Mouse (Mus musculus): Measurements from ENCODE around the gene Rpl27a. TPM values are rescaled to one million over a fixed set of nuclear protein-coding genes. Genes with fewer than 3 reads are reported as not detected.

The Rpl27a gene
- polyA plus RNA-seq, 1 experiment: 318 TPM

- Histone ChIP-seq H3K27ac (ENCODE audit: insufficient read depth, low read length) (no peak overlapping the region), H3K4me3 (replicated peaks; ENCODE audit: insufficient read depth, low read depth, low read length) (no peak overlapping the region), H3K27me3 (ENCODE audit: control insufficient read depth, insufficient read depth, low read length) (no peaks in the 10 kb centered on the region), H3K4me1 (ENCODE audit: control insufficient read depth, insufficient read depth, low read length) (0 out of 2 replicates have a peak, but pooled peaks cover 2% of the 10 kb centered on the region)
- no peak for TF ChIP-seq POLR2A (IDR thresholded peaks at IDR 0.05; ENCODE audit: borderline replicate concordance, insufficient read depth, low read length)
- WGBS: 62% methylated on average over 4 of the region's 4 CpGs
- no peak for DNase-seq
Measured at GRCm38 (mm10) chr7:109497507-109497906, 21.4 kb upstream of the Rpl27a start.

DNA sequence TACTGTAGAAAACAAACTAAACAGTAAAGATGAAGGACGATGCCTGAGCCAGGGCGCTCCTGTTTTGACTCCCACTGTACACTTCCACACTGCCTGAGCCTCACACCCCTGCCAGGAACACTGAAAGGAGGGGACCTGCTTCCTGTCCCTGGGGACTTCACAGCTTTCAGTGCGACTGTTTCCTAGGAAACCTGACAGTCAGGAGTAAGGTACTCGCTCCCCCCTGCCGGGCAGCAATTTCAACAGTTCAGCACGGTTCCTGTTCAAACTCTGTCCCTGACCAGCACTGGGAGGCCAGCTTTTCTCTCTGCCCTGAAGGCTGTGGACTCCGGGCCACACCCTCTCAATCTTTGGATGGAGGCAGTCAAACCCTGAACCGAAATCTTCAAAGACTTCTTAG lies 11.8 kb upstream of the Rpl27a start:
- TF ChIP-seq POLR2A (IDR thresholded peaks at IDR 0.05; ENCODE audit: borderline replicate concordance, insufficient read depth, low read length): no peak
- no peak for TF ChIP-seq CTCF (IDR thresholded peaks at IDR 0.05; ENCODE audit: borderline replicate concordance, insufficient read depth, low read depth, low read length)
- H3K4me3 ChIP-seq (replicated peaks; ENCODE audit: insufficient read depth, low read depth, low read length): no peak overlapping the region
- no peaks in the 10 kb centered on the region for H3K27me3 ChIP-seq (ENCODE audit: control insufficient read depth, insufficient read depth, low read length)
- no peak overlapping the region for H3K27ac ChIP-seq (ENCODE audit: insufficient read depth, low read length)
- H3K4me1 ChIP-seq (ENCODE audit: control insufficient read depth, insufficient read depth, low read length): no peaks in the 10 kb centered on the region; the same call in 1 of the 2 replicates
- whole genome bisulfite sequencing: 18% methylated on average over 8 of the region's 8 CpGs
- DNase-seq: no peak

- 44% methylated on average over 9 of the region's 9 CpGs for WGBS
- no peak for DNase-seq
- Histone ChIP-seq H3K27me3 (ENCODE audit: control insufficient read depth, insufficient read depth, low read length) (no peaks in the 10 kb centered on the region), H3K27ac (ENCODE audit: insufficient read depth, low read length) (no peak overlapping the region), H3K4me3 (replicated peaks; ENCODE audit: insufficient read depth, low read depth, low read length) (no peak overlapping the region), H3K4me1 (ENCODE audit: control insufficient read depth, insufficient read depth, low read length) (no peaks in the 10 kb centered on the region; the same call in 1 of the 2 replicates)
- TF ChIP-seq CTCF (IDR thresholded peaks at IDR 0.05; ENCODE audit: borderline replicate concordance, insufficient read depth, low read depth, low read length): no peak
- no peak for TF ChIP-seq POLR2A (IDR thresholded peaks at IDR 0.05; ENCODE audit: borderline replicate concordance, insufficient read depth, low read length)
Measured at GRCm38 (mm10) chr7:109507572-109507971, 11.4 kb upstream of the Rpl27a start.

- H3K4me3 ChIP-seq (replicated peaks; ENCODE audit: insufficient read depth, low read depth, low read length): no peak within 1 kb of the TSS
- TF ChIP-seq CTCF (IDR thresholded peaks at IDR 0.05; ENCODE audit: borderline replicate concordance, insufficient read depth, low read depth, low read length): no peak
- TF ChIP-seq POLR2A (IDR thresholded peaks at IDR 0.05; ENCODE audit: borderline replicate concordance, insufficient read depth, low read length): no peak
- no peak for DNase-seq
- H3K27me3 ChIP-seq (ENCODE audit: control insufficient read depth, insufficient read depth, low read length): no peaks in the 10 kb centered on the region
- no peaks in the 10 kb centered on the region; the same call in 1 of the 2 replicates for H3K4me1 ChIP-seq (ENCODE audit: control insufficient read depth, insufficient read depth, low read length)
- H3K27ac ChIP-seq (ENCODE audit: insufficient read depth, low read length): no peak within 1 kb of the TSS
- 90% methylated on average over 4 of the region's 4 CpGs for WGBS
Measured at GRCm38 (mm10) chr7:109508034-109508433, 10.9 kb upstream of the Rpl27a start, which contains the start of gene Trim66. Gene Trim66, minus strand, starts transcription at chr7:109508134.

GRCm38 (mm10) chr7:109510799-109511198 lies 8.1 kb upstream of the Rpl27a start:
- WGBS: 43% methylated on average over 2 of the region's 2 CpGs
- Histone ChIP-seq H3K4me1 (ENCODE audit: control insufficient read depth, insufficient read depth, low read length) (no peaks in the 10 kb centered on the region; the same call in 1 of the 2 replicates), H3K4me3 (replicated peaks; ENCODE audit: insufficient read depth, low read depth, low read length) (no peak overlapping the region), H3K27me3 (ENCODE audit: control insufficient read depth, insufficient read depth, low read length) (no peaks in the 10 kb centered on the region), H3K27ac (ENCODE audit: insufficient read depth, low read length) (no peak overlapping the region)
- DNase-seq: no peak
- TF ChIP-seq CTCF (IDR thresholded peaks at IDR 0.05; ENCODE audit: borderline replicate concordance, insufficient read depth, low read depth, low read length) (no peak), POLR2A (IDR thresholded peaks at IDR 0.05; ENCODE audit: borderline replicate concordance, insufficient read depth, low read length) (no peak)

DNA sequence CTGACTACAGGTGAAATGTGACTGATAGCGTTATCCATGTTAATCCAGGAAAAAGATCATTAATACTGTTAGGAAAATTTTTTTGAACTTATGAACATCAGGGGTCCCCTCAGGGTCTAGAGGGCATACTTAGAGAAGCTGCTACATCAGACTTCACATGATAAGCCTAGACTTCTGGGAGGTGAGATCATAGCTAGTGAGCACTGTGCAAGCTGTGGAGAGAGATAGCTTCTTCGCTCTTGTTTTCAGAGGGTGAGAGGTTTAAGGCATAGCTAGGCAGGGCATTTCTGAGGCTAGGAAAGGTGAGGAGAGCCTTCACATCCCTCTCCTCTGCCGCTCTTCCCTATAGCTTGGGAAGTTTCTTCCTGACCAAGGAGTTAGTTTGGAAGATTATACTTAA lies 7.1 kb upstream of the Rpl27a start:
- TF ChIP-seq CTCF (IDR thresholded peaks at IDR 0.05; ENCODE audit: borderline replicate concordance, insufficient read depth, low read depth, low read length): no peak
- no peak for TF ChIP-seq POLR2A (IDR thresholded peaks at IDR 0.05; ENCODE audit: borderline replicate concordance, insufficient read depth, low read length)

GRCm38 (mm10) chr7:109516500-109516899 lies 2.4 kb upstream of the Rpl27a start:
- Histone ChIP-seq H3K27me3 (ENCODE audit: control insufficient read depth, insufficient read depth, low read length) (no peaks in the 10 kb centered on the region), H3K4me1 (ENCODE audit: control insufficient read depth, insufficient read depth, low read length) (peaks cover 4% of the 10 kb centered on the region; the same call in 1 of the 2 replicates), H3K4me3 (replicated peaks; ENCODE audit: insufficient read depth, low read depth, low read length) (no peak overlapping the region), H3K27ac (ENCODE audit: insufficient read depth, low read length) (no peak overlapping the region)
- no peak for DNase-seq
- 88% methylated on average over 3 of the region's 3 CpGs for WGBS
- no peak for TF ChIP-seq POLR2A (IDR thresholded peaks at IDR 0.05; ENCODE audit: borderline replicate concordance, insufficient read depth, low read length)
- TF ChIP-seq CTCF (IDR thresholded peaks at IDR 0.05; ENCODE audit: borderline replicate concordance, insufficient read depth, low read depth, low read length): no peak

More for the DNA sequence above, 7.1 kb upstream of the Rpl27a start:
- no peak for DNase-seq
- WGBS: 92% methylated on average over 3 of the region's 3 CpGs
- H3K27ac ChIP-seq (ENCODE audit: insufficient read depth, low read length): no peak overlapping the region
- no peak overlapping the region for H3K4me3 ChIP-seq (replicated peaks; ENCODE audit: insufficient read depth, low read depth, low read length)
- H3K4me1 ChIP-seq (ENCODE audit: control insufficient read depth, insufficient read depth, low read length): no peaks in the 10 kb centered on the region; the same call in 1 of the 2 replicates
- no peaks in the 10 kb centered on the region for H3K27me3 ChIP-seq (ENCODE audit: control insufficient read depth, insufficient read depth, low read length)

GRCm38 (mm10) chr7:109518036-109518681 lies 788 bp upstream of the Rpl27a start:
- TF ChIP-seq CTCF (IDR thresholded peaks at IDR 0.05; ENCODE audit: borderline replicate concordance, insufficient read depth, low read depth, low read length): no peak
- TF ChIP-seq POLR2A (IDR thresholded peaks at IDR 0.05; ENCODE audit: borderline replicate concordance, insufficient read depth, low read length): no peak
- peak overlapping the region; percentile 90 for H3K27ac ChIP-seq (ENCODE audit: insufficient read depth, low read length)
- no peaks in the 10 kb centered on the region for H3K27me3 ChIP-seq (ENCODE audit: control insufficient read depth, insufficient read depth, low read length)
- peaks cover 4% of the 10 kb centered on the region; the same call in 1 of the 2 replicates for H3K4me1 ChIP-seq (ENCODE audit: control insufficient read depth, insufficient read depth, low read length)
- peak in 1 of 2 experiments; percentile 23 for DNase-seq
- H3K4me3 ChIP-seq (replicated peaks; ENCODE audit: insufficient read depth, low read depth, low read length): peak overlapping the region; percentile 83
- 17% methylated on average over 10 of the region's 10 CpGs for WGBS

All from cerebellum, adult 2 months (tissue).